Mouse (Mus musculus) lung, postnatal 0 days (tissue): ENCODE data around the gene Heyl. TPM values are rescaled to one million over a fixed set of nuclear protein-coding genes. Genes with fewer than 3 reads are reported as not detected.

Experiments used
- ATAC-seq: fragments of 200-750 bp; cut with Nextera tagmentation; 2 replicates; pipeline ENCODE4 v1.8.0; 2017; ENCODE audit warnings: moderate library complexity
- DNase-seq: peaks from one replicate; pipeline ENCODE4 v3.0.0-alpha.2; 2016; ENCODE audit warnings: low spot score
- H3K27ac ChIP-seq: fragments of 300-500 bp; sonication (generic); 2 replicates; pipeline ENCODE4 v1.5.1; 2014; ENCODE audit warnings: antibody characterized with exemption, mild to moderate bottlenecking, low read length, mixed read lengths
- H3K27me3 ChIP-seq: fragments of 300-500 bp; sonication (generic); replicated peaks from 2 replicates; pipeline ENCODE4 v1.6.1; 2014; ENCODE audit warnings: low read length, mixed read lengths; ENCODE audit not compliant: insufficient read depth
- H3K36me3 ChIP-seq: fragments of 300-500 bp; sonication (generic); 2 replicates; pipeline ENCODE4 v1.6.1; 2014; ENCODE audit warnings: low read length, mixed read lengths; ENCODE audit not compliant: insufficient read depth
- H3K4me1 ChIP-seq: fragments of 300-500 bp; sonication (generic); 2 replicates; pipeline ENCODE4 v1.6.1; 2014; ENCODE audit warnings: antibody characterized with exemption, low read depth, low read length, mixed read lengths; ENCODE audit not compliant: insufficient read depth
- H3K4me2 ChIP-seq: fragments of 300-500 bp; sonication (generic); replicated peaks from 2 replicates; pipeline ENCODE4 v1.6.1; 2014; ENCODE audit warnings: low read depth, mild to moderate bottlenecking, low read length, moderate library complexity, mixed read lengths
- H3K4me3 ChIP-seq: fragments of 300-500 bp; sonication (generic); 2 replicates; pipeline ENCODE4 v1.5.1; 2014; ENCODE audit warnings: low read depth, low read length
- H3K9ac ChIP-seq: fragments of 300-500 bp; sonication (generic); replicated peaks from 2 replicates; pipeline ENCODE4 v1.6.1; 2014; ENCODE audit warnings: low read depth, mild to moderate bottlenecking
- H3K9me3 ChIP-seq: fragments of 300-500 bp; sonication (generic); 2 replicates; pipeline ENCODE4 v1.6.1; 2016; ENCODE audit warnings: low read length, mixed read lengths
- CTCF ChIP-seq: IDR thresholded peaks from 2 replicates; pipeline ENCODE4 v1.5.1; 2016; ENCODE audit warnings: antibody characterized with exemption, mild to moderate bottlenecking
- EP300 ChIP-seq: IDR thresholded peaks from 2 replicates; pipeline ENCODE4 v1.6.1; 2016; ENCODE audit warnings: antibody characterized with exemption, mild to moderate bottlenecking, control low read depth
- WGBS: fragments of 180-500 bp; shearing (Covaris S2); extraction: QIAGEN DNeasy Blood & Tissue Kit; methylation state at CpG from one replicate; pipeline ENCODE4 v1.1.7; 2014; 5-methylcytosine and 5-hydroxymethylcytosine counted together
- polyA plus RNA-seq: library from polyadenylated mRNA; unstranded; fragments of >200 nt; fragmentation: Nextera tagmentation; extraction: Ambion mirVana; gene quantifications from 2 replicates; pipeline ENCODE4 v1.2.1, GENCODE M21; 2015

The Heyl gene
- polyA plus RNA-seq, 1 experiment from 2014 or later, result 23.6 TPM

DNA sequence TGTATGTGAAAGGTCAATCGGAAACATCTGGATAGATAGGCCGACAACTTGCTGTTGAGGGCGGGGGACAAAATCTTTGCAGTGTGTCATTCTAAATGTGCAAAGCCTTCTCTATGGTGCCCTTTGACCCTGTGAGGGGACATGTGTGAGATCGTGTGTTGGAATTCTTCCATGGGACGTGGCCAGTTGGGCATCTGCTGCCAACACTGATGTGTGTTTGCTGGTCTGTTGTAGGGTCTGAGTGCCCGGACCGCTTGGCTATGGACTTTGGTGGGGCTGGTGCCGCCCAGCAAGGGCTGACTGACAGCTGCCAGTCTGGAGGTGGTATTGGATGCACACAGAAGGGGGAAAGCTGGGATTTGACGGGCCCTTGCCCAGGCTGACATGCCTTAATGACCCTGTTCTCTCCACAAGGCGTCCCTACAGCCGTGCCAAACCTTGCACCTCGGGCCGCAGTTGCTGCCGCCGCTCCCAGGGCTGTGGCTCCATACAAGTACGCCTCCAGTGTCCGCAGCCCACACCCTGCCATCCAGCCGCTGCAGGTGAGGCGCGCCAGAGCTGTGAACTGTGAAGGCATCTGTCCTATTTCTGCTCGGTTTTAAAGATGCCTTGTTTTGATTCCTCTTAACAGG, 62.3 kb downstream of the Heyl start:
- Histone ChIP-seq H3K9me3 (no peaks in the 10 kb centered on the region), H3K27ac (no peak overlapping the region), H3K27me3 (no peaks in the 10 kb centered on the region), H3K4me2 (no peak overlapping the region), H3K4me3 (no peak overlapping the region), H3K36me3 (peaks cover 30% of the 10 kb centered on the region; the same call in 1 of the 2 replicates), H3K4me1 (no peaks in the 10 kb centered on the region), H3K9ac (no peak overlapping the region)
- WGBS, result 89% methylated on average over 21 of the region's 21 CpGs
- no peak for TF ChIP-seq EP300
- ATAC-seq (no peak), DNase-seq (no peak)

DNA sequence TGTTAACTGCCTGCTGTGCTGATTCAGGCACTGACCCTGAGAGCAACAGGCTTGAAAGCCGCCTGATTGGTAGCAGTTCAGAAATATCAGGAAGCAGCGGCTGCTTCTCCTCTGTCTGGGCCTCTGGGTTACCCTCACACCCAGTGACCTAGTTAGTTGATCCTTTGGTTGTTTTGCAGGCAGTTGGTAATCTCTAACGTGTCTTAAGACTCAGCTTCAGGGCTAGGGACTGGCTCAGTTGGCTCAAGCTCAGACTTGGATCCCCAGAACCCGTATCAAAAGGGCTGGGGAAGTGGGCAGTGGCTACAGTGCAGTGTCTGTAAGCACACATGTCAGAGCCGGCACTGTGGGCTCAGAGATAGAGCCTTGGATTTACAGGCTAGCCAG, 62.8 kb downstream of the Heyl start:
- H3K36me3 ChIP-seq, result peaks cover 25% of the 10 kb centered on the region; the same call in 1 of the 2 replicates
- 81% methylated on average over 5 of the region's 5 CpGs for WGBS

DNA sequence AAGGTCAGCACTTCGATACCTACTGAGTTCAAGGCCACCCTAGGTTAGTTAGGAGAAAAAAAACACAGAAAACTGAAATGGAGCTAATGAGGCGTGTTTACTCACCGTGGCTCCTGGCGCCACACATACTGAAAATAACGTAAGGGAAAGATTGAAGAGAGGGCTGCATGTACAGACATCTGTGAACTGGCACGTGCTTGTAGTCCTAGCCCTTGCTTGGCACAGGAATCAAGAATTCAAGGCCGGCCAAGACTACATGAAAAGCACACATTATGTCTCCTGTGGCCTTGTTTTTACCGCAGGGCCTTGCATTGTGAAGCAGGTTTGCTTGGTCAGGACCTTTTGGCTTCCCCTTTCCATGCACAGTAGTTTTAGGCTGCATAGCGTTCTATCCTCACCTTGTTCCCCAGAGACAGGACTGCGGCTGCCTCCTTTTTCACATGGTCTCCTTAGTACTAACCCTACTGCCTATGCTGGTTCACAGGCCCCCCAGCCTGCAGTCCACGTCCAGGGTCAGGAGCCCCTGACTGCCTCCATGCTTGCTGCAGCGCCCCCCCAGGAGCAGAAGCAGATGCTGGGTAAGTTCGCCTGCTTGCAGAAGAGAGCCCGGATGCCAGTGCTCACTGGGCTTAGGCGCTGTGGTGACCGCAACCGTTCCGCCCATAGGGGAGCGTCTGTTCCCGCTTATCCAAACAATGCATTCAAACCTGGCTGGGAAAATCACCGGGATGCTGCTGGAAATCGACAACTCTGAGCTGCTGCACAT, 64.0 kb downstream of the Heyl start:
- no peak for DNase-seq

More for the DNA sequence above, 62.8 kb downstream of the Heyl start:
- Histone ChIP-seq H3K4me2 (no peak overlapping the region), H3K27ac (no peak overlapping the region), H3K9ac (no peak overlapping the region), H3K27me3 (no peaks in the 10 kb centered on the region), H3K4me1 (no peaks in the 10 kb centered on the region), H3K4me3 (no peak overlapping the region), H3K9me3 (no peaks in the 10 kb centered on the region)
- no peak for ATAC-seq
- DNase-seq, result no peak
- TF ChIP-seq CTCF, result no peak

GRCm38 (mm10) chr4:123298226-123298625, 64.9 kb downstream of the Heyl start:
- no peak overlapping the region for H3K9ac ChIP-seq
- ATAC-seq (no peak), DNase-seq (no peak)
- H3K4me3 ChIP-seq, result no peak overlapping the region
- H3K27me3 ChIP-seq, result no peaks in the 10 kb centered on the region
- 64% methylated on average over 4 of the region's 4 CpGs for WGBS
- H3K36me3 ChIP-seq, result peaks cover 20% of the 10 kb centered on the region; the same call in 1 of the 2 replicates
- H3K9me3 ChIP-seq, result no peaks in the 10 kb centered on the region
- H3K27ac ChIP-seq, result no peak overlapping the region
- no peak for TF ChIP-seq EP300
- no peak for TF ChIP-seq CTCF
- no peak overlapping the region for H3K4me2 ChIP-seq
- no peaks in the 10 kb centered on the region for H3K4me1 ChIP-seq

More for the DNA sequence above, 64.0 kb downstream of the Heyl start:
- Histone ChIP-seq H3K36me3 (peaks cover 22% of the 10 kb centered on the region; the same call in 1 of the 2 replicates), H3K27ac (no peak overlapping the region), H3K4me2 (no peak overlapping the region), H3K4me1 (no peaks in the 10 kb centered on the region), H3K9me3 (no peaks in the 10 kb centered on the region), H3K27me3 (no peaks in the 10 kb centered on the region), H3K9ac (no peak overlapping the region), H3K4me3 (no peak overlapping the region)
- TF ChIP-seq EP300 (no peak), CTCF (no peak)
- 91% methylated on average over 22 of the region's 22 CpGs for WGBS
- ATAC-seq, result no peak

DNA sequence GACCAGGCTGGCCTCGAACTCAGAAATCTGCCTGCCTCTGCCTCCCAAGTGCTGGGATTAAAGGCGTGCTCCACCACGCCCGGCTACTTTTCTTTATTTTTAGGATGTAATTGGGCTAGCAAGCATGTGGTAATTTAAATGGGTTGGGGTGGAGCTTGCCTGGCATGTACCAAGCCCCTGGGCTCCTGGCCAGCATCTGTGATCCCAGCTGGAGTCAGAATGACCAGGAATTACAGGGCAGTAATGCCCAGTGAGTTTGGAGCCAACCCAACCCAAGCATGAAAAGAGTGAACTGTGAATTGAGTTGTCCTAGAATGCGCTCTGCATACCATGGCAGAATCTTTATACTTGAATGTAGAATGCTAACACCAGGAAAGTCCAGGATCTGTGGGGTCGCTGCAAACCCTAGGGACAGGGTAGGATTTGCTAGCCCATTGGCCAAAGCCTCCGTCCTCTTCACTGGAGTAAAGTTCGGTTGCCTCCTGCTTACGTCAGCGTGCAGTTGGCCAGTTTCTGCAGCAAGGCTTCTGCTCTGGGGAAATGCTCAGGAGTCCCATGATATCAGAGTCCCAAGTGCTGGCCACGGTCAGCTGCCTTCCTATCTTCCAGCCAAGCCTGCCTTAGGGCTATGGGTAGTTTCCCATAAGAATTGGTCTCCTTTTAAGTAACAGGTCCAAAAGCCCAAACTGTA, 65.8 kb downstream of the Heyl start:
- H3K36me3 ChIP-seq, result 0 out of 2 replicates have a peak, but pooled peaks cover 12% of the 10 kb centered on the region
- ATAC-seq (no peak), DNase-seq (no peak)
- no peak overlapping the region for H3K27ac ChIP-seq
- no peak overlapping the region for H3K9ac ChIP-seq
- WGBS, result 95% methylated on average over 11 of the region's 11 CpGs
- H3K4me3 ChIP-seq, result no peak overlapping the region
- no peak for TF ChIP-seq EP300
- no peak for TF ChIP-seq CTCF
- H3K27me3 ChIP-seq, result no peaks in the 10 kb centered on the region
- no peaks in the 10 kb centered on the region for H3K4me1 ChIP-seq
- H3K9me3 ChIP-seq, result no peaks in the 10 kb centered on the region
- H3K4me2 ChIP-seq, result no peak overlapping the region

Other genes starting within 250 kb of the Heyl start
- gene Mycl, start 237.9 kb upstream of the Heyl start, polyA plus RNA-seq, result 6.0 and 8.1 TPM in 2 replicates
- gene Trit1, start 217.0 kb upstream of the Heyl start, polyA plus RNA-seq, result 10.7 and 11.1 TPM in 2 replicates
- 0.57 and 0.84 TPM in 2 replicates for gene Bmp8b, start 128.4 kb upstream of the Heyl start, polyA plus RNA-seq
- not detected in 2 replicates for gene Oxct2b, start 117.3 kb upstream of the Heyl start, polyA plus RNA-seq
- gene Ppie, start 93.6 kb upstream of the Heyl start, polyA plus RNA-seq, result 41.2 and 43.8 TPM in 2 replicates
- gene Hpcal4, start 50.3 kb upstream of the Heyl start, polyA plus RNA-seq, result 0.20 and 0.51 TPM in 2 replicates
- gene Nt5c1a, start 32.1 kb upstream of the Heyl start, polyA plus RNA-seq, result 0.10 TPM in 1 of 2 replicates, not detected in the other
- gene Pabpc4, start 28.8 kb downstream of the Heyl start, polyA plus RNA-seq, result 10.8 and 11.4 TPM in 2 replicates
- not detected in 2 replicates for gene Oxct2a, start 90.1 kb downstream of the Heyl start, polyA plus RNA-seq
- 0.44 and 0.61 TPM in 2 replicates for gene Bmp8a, start 109.7 kb downstream of the Heyl start, polyA plus RNA-seq